Comparison of ENCODE assay signal across 18 mouse cellular contexts in genomic region chr7:80346830-80347229, GRCm38 (mm10). TPM values are rescaled to one million over a fixed set of nuclear protein-coding genes. Genes with fewer than 3 reads are reported as not detected.
A peak's percentile ranks its signal among the peaks of the same experiment; 100 is the strongest.
DNase-seq lines count a peak whose midpoint lies in the region; ATAC-seq and TF ChIP-seq lines count a peak whose summit lies in the region.
"Had no signal": no experiment of that assay in that cellular context is flagged by ENCODE, and none has a peak within 500 bp of the region (broad histone marks: within the 10 kb centered on the region; RNA-seq: fewer than 3 reads in every experiment).

No protein-coding gene starts in this region.

- no peak overlapping the region for H3K9ac ChIP-seq in kidney, embryonic 16.5 days (replicated peaks; ENCODE audit: low read length)
- H3K9ac ChIP-seq in stomach, embryonic 15.5 days = no peak overlapping the region
- no peak overlapping the region for H3K9ac ChIP-seq in stomach, postnatal 0 days (ENCODE audit: low read length)
- H3K9ac ChIP-seq in stomach, embryonic 16.5 days (ENCODE audit: low read length) = no peak overlapping the region
- H3K9ac ChIP-seq: hindbrain, embryonic 13.5 days; limb, embryonic 15.5 days; lung, embryonic 14.5 days; neural tube, embryonic 13.5 days had no signal

- no peak for TF ChIP-seq CTCF in stomach, postnatal 0 days (IDR thresholded peaks at IDR 0.05; ENCODE audit: low read depth)

- TF ChIP-seq EP300 in stomach, postnatal 0 days (optimal IDR thresholded peaks at IDR 0.05) = no peak

- H3K9me3 ChIP-seq in kidney, embryonic 16.5 days (ENCODE audit: low read length) = no peaks in the 10 kb centered on the region
- H3K9me3 ChIP-seq in stomach, embryonic 15.5 days = no peaks in the 10 kb centered on the region
- H3K9me3 ChIP-seq in stomach, postnatal 0 days (ENCODE audit: control insufficient read depth, low read length) = no peaks in the 10 kb centered on the region
- H3K9me3 ChIP-seq in stomach, embryonic 16.5 days (replicated peaks; ENCODE audit: control insufficient read depth, low read length) = no peaks in the 10 kb centered on the region
- H3K9me3 ChIP-seq: hindbrain, embryonic 13.5 days; limb, embryonic 15.5 days; neural tube, embryonic 13.5 days had no signal

- H3K36me3 ChIP-seq in kidney, embryonic 16.5 days (ENCODE audit: insufficient read depth, low read length) = peaks cover 16% of the 10 kb centered on the region; the same call in 1 of the 2 replicates
- H3K36me3 ChIP-seq in stomach, embryonic 15.5 days = peaks cover 13% of the 10 kb centered on the region
- H3K36me3 ChIP-seq in stomach, postnatal 0 days (ENCODE audit: control insufficient read depth, insufficient read depth, low read length) = no peaks in the 10 kb centered on the region; the same call in 1 of the 2 replicates
- no peaks in the 10 kb centered on the region for H3K36me3 ChIP-seq in stomach, embryonic 16.5 days (ENCODE audit: control insufficient read depth, insufficient read depth, low read length)

- no peak overlapping the region for H3K4me3 ChIP-seq in kidney, embryonic 16.5 days (ENCODE audit: low read length)
- H3K4me3 ChIP-seq in stomach, embryonic 15.5 days (replicated peaks) = no peak overlapping the region
- H3K4me3 ChIP-seq in stomach, postnatal 0 days (ENCODE audit: low read depth, low read length) = no peak overlapping the region
- H3K4me3 ChIP-seq in stomach, embryonic 16.5 days (replicated peaks; ENCODE audit: low read length) = no peak overlapping the region
- H3K4me3 ChIP-seq: hindbrain, embryonic 13.5 days; limb, embryonic 15.5 days; neural tube, embryonic 13.5 days had no signal

- ATAC-seq in kidney, embryonic 16.5 days (ENCODE audit: low FRiP score, low TSS enrichment) = no peak
- no peak for ATAC-seq in stomach, embryonic 15.5 days (ENCODE audit: insufficient read depth, low FRiP score, low read depth)
- no peak for ATAC-seq in stomach, postnatal 0 days (ENCODE audit: low FRiP score, low TSS enrichment)
- no peak for ATAC-seq in stomach, embryonic 16.5 days (ENCODE audit: insufficient read depth, low FRiP score)
- ATAC-seq: activated CD4-positive, CD25-positive, alpha-beta regulatory T cell, adult 4 months had no signal

- peak; percentile 59 for DNase-seq in adrenal gland, postnatal 14 days
- no peak for DNase-seq in adrenal gland, postnatal 4 days (ENCODE audit: low spot score in 2 of 2)
- no peak for DNase-seq in kidney, postnatal 14 days
- no peak for DNase-seq in stomach, postnatal 0 days (ENCODE audit: low spot score)
- DNase-seq in cerebellum, adult 8-10 months = no peak
- DNase-seq: cerebellum, postnatal 14 days; gastrocnemius, postnatal 10 days; heart, postnatal 14 days; kidney, adult 18-20 months; lung, embryonic 14.5 days; thymus, adult 2 months had no signal

- no peak overlapping the region for H3K4me2 ChIP-seq in kidney, embryonic 16.5 days (replicated peaks; ENCODE audit: low read depth, low read length)
- no peak overlapping the region for H3K4me2 ChIP-seq in stomach, embryonic 15.5 days
- no peak overlapping the region for H3K4me2 ChIP-seq in stomach, postnatal 0 days (replicated peaks; ENCODE audit: low read depth)
- no peak overlapping the region for H3K4me2 ChIP-seq in stomach, embryonic 16.5 days (ENCODE audit: low read depth, low read length)
- H3K4me2 ChIP-seq: hindbrain, embryonic 13.5 days; limb, embryonic 15.5 days; lung, embryonic 14.5 days; neural tube, embryonic 13.5 days had no signal

- 70% methylated on average over 5 of the region's 5 CpGs for WGBS in kidney, embryonic 16.5 days
- 79% methylated on average over 5 of the region's 5 CpGs for WGBS in stomach, embryonic 15.5 days
- WGBS in stomach, postnatal 0 days = 82% methylated on average over 5 of the region's 5 CpGs
- WGBS in stomach, embryonic 16.5 days = 85% methylated on average over 5 of the region's 5 CpGs

- H3K27me3 ChIP-seq in kidney, embryonic 16.5 days (ENCODE audit: insufficient read depth, low read length) = no peaks in the 10 kb centered on the region
- H3K27me3 ChIP-seq in stomach, embryonic 15.5 days (replicated peaks) = no peaks in the 10 kb centered on the region
- H3K27me3 ChIP-seq in stomach, postnatal 0 days (ENCODE audit: control insufficient read depth, insufficient read depth, low read length) = no peaks in the 10 kb centered on the region
- no peaks in the 10 kb centered on the region for H3K27me3 ChIP-seq in stomach, embryonic 16.5 days (ENCODE audit: control insufficient read depth, insufficient read depth, low read length)
- H3K27me3 ChIP-seq: hindbrain, embryonic 13.5 days; limb, embryonic 15.5 days; neural tube, embryonic 13.5 days had no signal

- peaks cover 22% of the 10 kb centered on the region for H3K4me1 ChIP-seq in kidney, embryonic 16.5 days (ENCODE audit: insufficient read depth, low read length)
- peaks cover 15% of the 10 kb centered on the region for H3K4me1 ChIP-seq in stomach, embryonic 15.5 days
- no peaks in the 10 kb centered on the region for H3K4me1 ChIP-seq in stomach, postnatal 0 days (replicated peaks; ENCODE audit: control insufficient read depth, insufficient read depth)
- peaks cover 13% of the 10 kb centered on the region for H3K4me1 ChIP-seq in stomach, embryonic 16.5 days (ENCODE audit: control insufficient read depth, insufficient read depth, low read length)

- H3K27ac ChIP-seq in kidney, embryonic 16.5 days (ENCODE audit: low read length) = peak overlapping the region; percentile 72; the same call in 1 of the 2 replicates
- peak overlapping the region; percentile 77; the same call in 1 of the 2 replicates for H3K27ac ChIP-seq in stomach, embryonic 15.5 days
- no peak overlapping the region; the same call in 1 of the 2 replicates for H3K27ac ChIP-seq in stomach, postnatal 0 days (replicated peaks)
- H3K27ac ChIP-seq in stomach, embryonic 16.5 days (ENCODE audit: low read length) = peak overlapping the region; percentile 80; the same call in 1 of the 2 replicates
- H3K27ac ChIP-seq: hindbrain, embryonic 13.5 days; neural tube, embryonic 13.5 days had no signal

RNA-seq across cellular contexts. Expression of gene Hddc3, which starts 3.9 kb away (rescaled TPM):
- total RNA-seq in adrenal gland, postnatal 14 days (2021) = 35.1 and 44.2 TPM in 2 replicates
- total RNA-seq in adrenal gland, postnatal 4 days (2021) = 10 to 100 TPM; 41.8 to 42.4 TPM
- 22.6 and 23.8 TPM in 2 replicates for polyA plus RNA-seq in kidney, embryonic 16.5 days (2015; fragmentation: Nextera tagmentation; extraction: Ambion mirVana)
- polyA plus RNA-seq in stomach, embryonic 15.5 days (2015; fragmentation: Nextera tagmentation; extraction: Ambion mirVana) = 16.4 and 20.1 TPM in 2 replicates
- polyA plus RNA-seq in stomach, postnatal 0 days (2015; fragmentation: Nextera tagmentation; extraction: Ambion mirVana) = 8.6 and 10.4 TPM in 2 replicates
- 13.4 and 17.7 TPM in 2 replicates for polyA plus RNA-seq in stomach, embryonic 16.5 days (2015; fragmentation: Nextera tagmentation; extraction: Ambion mirVana)

RNA-seq across cellular contexts. Expression of gene Unc45a, which starts 6.0 kb away (rescaled TPM):
- total RNA-seq in adrenal gland, postnatal 14 days (2021) = 52.5 and 59.0 TPM in 2 replicates
- 10 to 100 TPM; 43.6 to 53.5 TPM for total RNA-seq in adrenal gland, postnatal 4 days (2021)
- 46.5 and 48.2 TPM in 2 replicates for polyA plus RNA-seq in kidney, embryonic 16.5 days (2015; fragmentation: Nextera tagmentation; extraction: Ambion mirVana)
- polyA plus RNA-seq in stomach, embryonic 15.5 days (2015; fragmentation: Nextera tagmentation; extraction: Ambion mirVana) = 35.5 and 38.3 TPM in 2 replicates
- polyA plus RNA-seq in stomach, postnatal 0 days (2015; fragmentation: Nextera tagmentation; extraction: Ambion mirVana) = 30.7 and 34.5 TPM in 2 replicates
- polyA plus RNA-seq in stomach, embryonic 16.5 days (2015; fragmentation: Nextera tagmentation; extraction: Ambion mirVana) = 44.5 and 48.1 TPM in 2 replicates

RNA-seq across cellular contexts. Expression of gene Rccd1, which starts 22.6 kb away (rescaled TPM):
- 6.6 and 10.3 TPM in 2 replicates for total RNA-seq in adrenal gland, postnatal 14 days (2021)
- 10 to 100 TPM; 15.8 to 20.5 TPM for total RNA-seq in adrenal gland, postnatal 4 days (2021)
- polyA plus RNA-seq in kidney, embryonic 16.5 days (2015; fragmentation: Nextera tagmentation; extraction: Ambion mirVana) = 7.8 and 11.6 TPM in 2 replicates
- 10.0 and 13.8 TPM in 2 replicates for polyA plus RNA-seq in stomach, embryonic 15.5 days (2015; fragmentation: Nextera tagmentation; extraction: Ambion mirVana)
- 3.7 and 3.8 TPM in 2 replicates for polyA plus RNA-seq in stomach, postnatal 0 days (2015; fragmentation: Nextera tagmentation; extraction: Ambion mirVana)
- polyA plus RNA-seq in stomach, embryonic 16.5 days (2015; fragmentation: Nextera tagmentation; extraction: Ambion mirVana) = 9.4 and 11.7 TPM in 2 replicates

RNA-seq across cellular contexts. Expression of gene Man2a2, which starts 24.3 kb away (rescaled TPM):
- total RNA-seq in adrenal gland, postnatal 14 days (2021) = 61.4 and 82.8 TPM in 2 replicates
- total RNA-seq in adrenal gland, postnatal 4 days (2021) = 100 to 1,000 TPM; 106 to 111 TPM
- 16.6 and 19.1 TPM in 2 replicates for polyA plus RNA-seq in kidney, embryonic 16.5 days (2015; fragmentation: Nextera tagmentation; extraction: Ambion mirVana)
- 16.3 and 16.4 TPM in 2 replicates for polyA plus RNA-seq in stomach, embryonic 15.5 days (2015; fragmentation: Nextera tagmentation; extraction: Ambion mirVana)
- 3.6 and 5.3 TPM in 2 replicates for polyA plus RNA-seq in stomach, postnatal 0 days (2015; fragmentation: Nextera tagmentation; extraction: Ambion mirVana)
- 13.8 and 14.7 TPM in 2 replicates for polyA plus RNA-seq in stomach, embryonic 16.5 days (2015; fragmentation: Nextera tagmentation; extraction: Ambion mirVana)

RNA-seq across cellular contexts. Expression of gene Fes, which starts 40.9 kb away (rescaled TPM):
- 12.8 and 13.0 TPM in 2 replicates for total RNA-seq in adrenal gland, postnatal 14 days (2021)
- total RNA-seq in adrenal gland, postnatal 4 days (2021) = 10 to 100 TPM; 19.3 to 21.1 TPM
- polyA plus RNA-seq in kidney, embryonic 16.5 days (2015; fragmentation: Nextera tagmentation; extraction: Ambion mirVana) = 16.8 and 18.3 TPM in 2 replicates
- polyA plus RNA-seq in stomach, embryonic 15.5 days (2015; fragmentation: Nextera tagmentation; extraction: Ambion mirVana) = 12.5 and 13.5 TPM in 2 replicates
- 6.2 TPM in 2 replicates for polyA plus RNA-seq in stomach, postnatal 0 days (2015; fragmentation: Nextera tagmentation; extraction: Ambion mirVana)
- polyA plus RNA-seq in stomach, embryonic 16.5 days (2015; fragmentation: Nextera tagmentation; extraction: Ambion mirVana) = 12.3 and 13.8 TPM in 2 replicates
